ENCODE assay signal across 11 mouse cellular contexts in the genomic region with DNA sequence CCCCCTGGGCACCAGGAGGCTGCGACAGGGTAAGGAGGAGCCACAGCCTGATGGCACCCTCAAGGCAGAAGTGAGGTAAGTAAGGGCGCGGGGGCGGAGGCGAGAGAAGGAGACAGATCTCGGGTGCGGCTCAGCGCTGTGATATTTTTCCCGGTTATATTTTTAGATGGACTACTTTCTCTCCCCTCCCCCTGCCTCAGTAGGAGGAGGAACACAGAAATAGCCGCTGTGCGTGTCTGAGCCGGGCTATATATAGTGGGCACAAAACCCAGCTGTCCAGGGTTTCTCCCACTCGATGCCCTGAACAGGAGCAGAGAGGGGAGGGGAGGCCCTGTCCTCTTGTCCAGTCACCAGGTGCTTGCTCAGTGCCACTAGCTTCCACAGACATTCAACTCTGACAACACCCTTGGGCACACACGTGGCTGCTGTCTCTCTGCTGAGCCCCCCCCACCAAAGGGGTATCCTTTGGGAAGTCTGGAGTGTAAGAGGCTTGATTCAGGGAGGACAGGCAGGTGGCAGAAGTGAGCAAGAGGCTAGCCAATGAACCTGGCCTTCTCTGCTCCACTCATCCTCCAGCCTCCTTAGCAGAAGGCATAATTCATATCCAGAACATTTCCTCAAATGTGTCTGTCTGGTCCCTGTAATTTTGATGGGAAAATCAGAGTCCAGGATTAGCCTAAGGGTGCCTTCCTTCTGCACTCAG.
DNase-seq lines count a peak whose midpoint lies in the region; ATAC-seq and TF ChIP-seq lines count a peak whose summit lies in the region.
"Had no signal": no experiment of that assay in that cellular context is flagged by ENCODE, and none has a peak within 500 bp of the region (broad histone marks: within the 10 kb centered on the region; RNA-seq: fewer than 3 reads in every experiment).

No protein-coding gene starts in this region.

- no peak for ATAC-seq in lung, embryonic 14.5 days (ENCODE audit: insufficient read depth)

- no peak overlapping the region for H3K9ac ChIP-seq in lung, embryonic 14.5 days

- no peak overlapping the region for H3K4me2 ChIP-seq in lung, embryonic 14.5 days

- no peak overlapping the region for H3K27ac ChIP-seq in lung, embryonic 14.5 days (ENCODE audit: low read depth)
- H3K27ac ChIP-seq: midbrain, embryonic 10.5 days had no signal

- H3K9me3 ChIP-seq in lung, embryonic 14.5 days (ENCODE audit: low read depth, low read length): no peaks in the 10 kb centered on the region
- H3K9me3 ChIP-seq: midbrain, embryonic 10.5 days had no signal

- 67% methylated on average over 14 of the region's 14 CpGs for WGBS in lung, embryonic 14.5 days

- TF ChIP-seq CTCF in lung, embryonic 14.5 days (IDR thresholded peaks at IDR 0.05; ENCODE audit: low read depth): peak; percentile 23; the same call in 1 of the 2 replicates

- H3K27me3 ChIP-seq in lung, embryonic 14.5 days (ENCODE audit: insufficient read depth, low read length): no peaks in the 10 kb centered on the region

- H3K4me1 ChIP-seq in lung, embryonic 14.5 days (ENCODE audit: insufficient read depth): no peaks in the 10 kb centered on the region

- no peaks in the 10 kb centered on the region for H3K36me3 ChIP-seq in lung, embryonic 14.5 days (ENCODE audit: insufficient read depth)
- H3K36me3 ChIP-seq: midbrain, embryonic 10.5 days had no signal

- no peak overlapping the region for H3K4me3 ChIP-seq in lung, embryonic 14.5 days (ENCODE audit: low read depth, low read length)
- H3K4me3 ChIP-seq: erythroblast, embryonic 14.5 days; midbrain, embryonic 10.5 days had no signal

- DNase-seq in lung, embryonic 14.5 days: no peak
- DNase-seq in lung, postnatal 25 days (ENCODE audit: low spot score): no peak
- DNase-seq in heart, adult 18-20 months: peak; percentile 29 to 41
- peak; percentile 91 for DNase-seq in layer of hippocampus, adult 9-11 months
- peak; percentile 94 to 96 for DNase-seq in right cerebral cortex, postnatal 36 days (ENCODE audit: low spot score in 2 of 2)
- no peak for DNase-seq in adrenal gland, adult (ENCODE audit: inconsistent age in 2 of 2, low spot score in 1 of 2)
- no peak for DNase-seq in liver
- DNase-seq in lung, postnatal 10 days: no peak
- DNase-seq: kidney, postnatal 36 days had no signal

Comparison
In these comparisons a context has a peak if more than half of its experiments do, and no peak if none do; other contexts are left out.
1. DNase-seq: peak in heart, adult 18-20 months (2 of 2), layer of hippocampus, adult 9-11 months (single experiment) and right cerebral cortex, postnatal 36 days (2 of 2); none in lung, embryonic 14.5 days (single experiment), lung, postnatal 25 days (single experiment), adrenal gland, adult (0 of 2), liver (single experiment) and lung, postnatal 10 days (single experiment).